Mouse (Mus musculus) myocyte (in vitro differentiated cells): ENCODE measurements around the gene Ankle1.

Experiments
- MYOD1 ChIP-seq, 3 experiments: IDR thresholded peaks; one replicate each; pipeline ENCODE4 v1.6.1; 2011; ENCODE audit warnings: control low read depth in 2 of 3, low read depth in 2 of 3, mild to moderate bottlenecking in 2 of 3, moderate library complexity in 1 of 3; ENCODE audit not compliant: insufficient read length in 2 of 3, control insufficient read depth in 1 of 3
- POLR2A ChIP-seq: IDR thresholded peaks from one replicate; pipeline ENCODE4 v1.6.1; 2011; ENCODE audit warnings: low read depth, mild to moderate bottlenecking, control low read depth, moderate library complexity; ENCODE audit not compliant: insufficient read length
- REST ChIP-seq: IDR thresholded peaks from one replicate; pipeline ENCODE4 v1.6.1; 2011; ENCODE audit warnings: mild to moderate bottlenecking, control low read depth, moderate library complexity; ENCODE audit not compliant: insufficient read depth, insufficient read length
- SRF ChIP-seq: IDR thresholded peaks from one replicate; pipeline ENCODE4 v1.6.1; 2011; ENCODE audit warnings: low read depth; ENCODE audit not compliant: control insufficient read depth, insufficient read length

DNA sequence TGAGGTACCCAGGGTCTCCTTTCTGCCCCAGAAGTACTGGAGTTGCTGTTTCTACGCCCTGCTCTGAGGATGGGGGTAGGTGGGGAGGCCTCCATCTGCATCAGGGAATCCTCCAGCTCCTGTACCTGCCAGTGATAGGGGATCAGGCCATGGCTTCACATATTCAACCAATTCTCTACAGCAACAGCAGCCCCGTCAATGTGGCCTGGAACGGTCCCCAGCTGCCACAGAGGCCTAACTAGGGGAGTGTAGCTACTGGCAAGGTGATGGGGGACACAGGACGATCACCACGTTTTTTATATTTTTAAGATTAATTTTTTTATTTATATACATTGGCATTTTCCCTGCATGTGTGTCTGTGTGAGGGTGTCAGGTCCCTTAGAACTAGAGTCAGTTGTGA is 13.4 kb upstream of the Ankle1 start:
- TF ChIP-seq MYOD1 (IDR thresholded peaks at IDR 0.05; ENCODE audit: control insufficient read depth in 1 of 3, insufficient read length in 2 of 3, low read depth in 2 of 3): no peak
- no peak for TF ChIP-seq POLR2A
- TF ChIP-seq SRF: no peak
- no peak for TF ChIP-seq REST
